Mouse (Mus musculus) thymus, postnatal 4 days (tissue): ENCODE results near the gene Pacsin2.
A peak's percentile ranks its signal among the peaks of the same experiment; 100 is the strongest.
"Not testable (repeated sequence)": the region's sequence is repeated elsewhere in the genome, so short reads cannot be mapped to it uniquely, and the experiment has no call there.

ENCODE experiments used
- DNase-seq: peaks from one replicate; pipeline ENCODE4 v3.0.0; 2021

The Pacsin2 gene

GRCm38 (mm10) chr15:83478096-83478495 is 13.7 kb upstream of the Pacsin2 start:
- no peak for DNase-seq

- DNase-seq: no peak
Measured at GRCm38 (mm10) chr15:83476593-83477273, 12.3 kb upstream of the Pacsin2 start.

- DNase-seq: peak; percentile 36
Measured at GRCm38 (mm10) chr15:83474466-83474836, 10.0 kb upstream of the Pacsin2 start.

GRCm38 (mm10) chr15:83473832-83474465 is 9.5 kb upstream of the Pacsin2 start:
- peak; percentile 67 for DNase-seq

- no peak for DNase-seq
Measured at GRCm38 (mm10) chr15:83473251-83473650, 8.8 kb upstream of the Pacsin2 start.

GRCm38 (mm10) chr15:83471476-83471875 is 7.1 kb upstream of the Pacsin2 start:
- DNase-seq: no peak

- DNase-seq: no peak
Measured at GRCm38 (mm10) chr15:83470443-83470842, 6.0 kb upstream of the Pacsin2 start.

GRCm38 (mm10) chr15:83469279-83469821 is 4.9 kb upstream of the Pacsin2 start:
- DNase-seq: no peak

- no peak for DNase-seq
Measured at GRCm38 (mm10) chr15:83467232-83467966, 3.0 kb upstream of the Pacsin2 start.

- DNase-seq: no peak
Measured at GRCm38 (mm10) chr15:83466331-83466730, 1.9 kb upstream of the Pacsin2 start.

- DNase-seq: peak; percentile 39
Measured at GRCm38 (mm10) chr15:83464905-83465650, 672 bp upstream of the Pacsin2 start.

GRCm38 (mm10) chr15:83463369-83464082 is 880 bp downstream of the Pacsin2 start:
- DNase-seq: peak; percentile 19

- DNase-seq: not testable (repeated sequence)
Measured at GRCm38 (mm10) chr15:83462349-83462748, 2.1 kb downstream of the Pacsin2 start.

GRCm38 (mm10) chr15:83460891-83461290 is 3.5 kb downstream of the Pacsin2 start:
- no peak for DNase-seq

GRCm38 (mm10) chr15:83457541-83457940 is 6.9 kb downstream of the Pacsin2 start:
- DNase-seq: no peak

- DNase-seq: no peak
Measured at GRCm38 (mm10) chr15:83455637-83456036, 8.8 kb downstream of the Pacsin2 start.

GRCm38 (mm10) chr15:83455034-83455433 is 9.4 kb downstream of the Pacsin2 start:
- no peak for DNase-seq

GRCm38 (mm10) chr15:83454419-83454818 is 10.0 kb downstream of the Pacsin2 start:
- no peak for DNase-seq

- no peak for DNase-seq
Measured at GRCm38 (mm10) chr15:83453879-83454278, 10.5 kb downstream of the Pacsin2 start.

GRCm38 (mm10) chr15:83452219-83452760 is 12.1 kb downstream of the Pacsin2 start:
- DNase-seq: no peak

GRCm38 (mm10) chr15:83451621-83452210 is 12.7 kb downstream of the Pacsin2 start:
- DNase-seq: no peak

- DNase-seq: no peak
Measured at GRCm38 (mm10) chr15:83450007-83450406, 14.4 kb downstream of the Pacsin2 start.
